Mouse (Mus musculus): ENCODE measurements at regions not wholly inside any gene's neighbourhood (a gene's known extent, or its start where the extent isn't known, plus 50 kb on each side); places are given as distances from the start of the nearest gene placed in this dataset.

DNA sequence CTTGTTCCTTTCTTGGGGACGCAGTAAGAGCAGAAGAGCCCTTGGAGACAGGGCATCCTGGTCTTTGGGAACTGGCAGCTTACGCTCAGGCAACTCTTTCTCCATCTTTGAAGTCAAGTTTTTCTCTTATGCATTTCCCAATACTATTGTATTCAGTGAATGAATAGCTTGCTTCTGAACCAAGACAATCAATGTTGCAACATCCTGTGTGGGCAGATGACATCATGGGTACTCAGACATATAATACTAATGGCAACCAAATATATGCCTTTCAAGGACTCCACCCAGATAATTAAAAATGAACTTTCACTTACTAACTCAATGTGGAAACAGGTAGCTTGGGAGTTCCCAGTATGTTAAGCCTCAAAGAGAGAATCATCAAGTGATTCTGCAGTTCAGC, 104.6 kb downstream of the Ngf start:
- TF ChIP-seq POLR2A (IDR thresholded peaks at IDR 0.05; ENCODE audit: extremely low read depth, insufficient read depth, low read length) (no peak), CTCF (IDR thresholded peaks at IDR 0.05; ENCODE audit: extremely low read depth, insufficient read depth, low read length) (no peak)
- no peak overlapping the region for H3K4me3 ChIP-seq (ENCODE audit: insufficient read depth, low read length)
- H3K27ac ChIP-seq (ENCODE audit: insufficient read depth, low read length): no peak overlapping the region
- H3K4me1 ChIP-seq (ENCODE audit: control insufficient read depth, insufficient read depth, low read length): no peaks in the 10 kb centered on the region

DNA sequence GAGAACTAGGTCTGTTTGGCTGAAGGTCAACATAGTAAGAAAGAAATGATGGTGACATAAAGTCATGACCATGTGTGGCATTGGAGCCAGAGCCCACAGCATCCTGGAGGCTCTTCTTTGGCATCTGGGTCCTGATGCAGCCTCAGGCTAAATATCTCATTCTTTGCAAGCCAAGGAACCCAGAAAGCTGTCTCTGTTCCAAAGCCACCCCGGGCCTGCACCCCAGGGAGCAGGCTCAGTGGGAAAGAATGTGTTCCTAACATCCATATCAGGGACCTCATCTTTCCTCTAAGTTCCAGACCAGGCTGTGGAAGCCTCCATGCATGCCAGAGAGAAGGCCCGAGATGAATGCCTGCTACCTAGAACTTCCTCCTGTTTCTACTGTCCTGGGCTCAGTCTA, 107.2 kb downstream of the Ngf start:
- no peak for TF ChIP-seq CTCF (IDR thresholded peaks at IDR 0.05; ENCODE audit: extremely low read depth, insufficient read depth, low read length)
- no peak for TF ChIP-seq POLR2A (IDR thresholded peaks at IDR 0.05; ENCODE audit: extremely low read depth, insufficient read depth, low read length)
- no peaks in the 10 kb centered on the region for H3K4me1 ChIP-seq (ENCODE audit: control insufficient read depth, insufficient read depth, low read length)
- no peak overlapping the region for H3K4me3 ChIP-seq (ENCODE audit: insufficient read depth, low read length)
- H3K27ac ChIP-seq (ENCODE audit: insufficient read depth, low read length): no peak overlapping the region

DNA sequence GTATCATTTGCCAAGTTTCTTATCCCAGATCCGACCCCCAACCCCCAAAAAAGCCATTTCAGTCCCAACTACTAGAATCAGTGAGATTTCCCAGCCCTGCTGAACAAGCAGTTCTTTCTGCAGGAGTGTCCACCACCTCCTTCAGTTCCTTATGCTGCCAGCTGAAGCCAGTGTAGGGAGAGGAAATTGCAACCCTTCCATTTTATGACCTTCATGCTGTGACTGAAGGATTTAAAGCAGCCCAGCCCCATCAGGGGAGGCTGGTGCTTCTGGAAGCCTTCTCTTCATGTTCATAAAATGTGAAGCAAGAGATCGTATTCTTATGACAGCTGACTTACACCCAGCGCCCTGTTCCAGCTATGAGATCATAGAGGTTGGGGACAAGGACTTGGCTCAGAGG, 112.1 kb downstream of the Ngf start:
- TF ChIP-seq CTCF (IDR thresholded peaks at IDR 0.05; ENCODE audit: extremely low read depth, insufficient read depth, low read length): no peak
- TF ChIP-seq POLR2A (IDR thresholded peaks at IDR 0.05; ENCODE audit: extremely low read depth, insufficient read depth, low read length): no peak

DNA sequence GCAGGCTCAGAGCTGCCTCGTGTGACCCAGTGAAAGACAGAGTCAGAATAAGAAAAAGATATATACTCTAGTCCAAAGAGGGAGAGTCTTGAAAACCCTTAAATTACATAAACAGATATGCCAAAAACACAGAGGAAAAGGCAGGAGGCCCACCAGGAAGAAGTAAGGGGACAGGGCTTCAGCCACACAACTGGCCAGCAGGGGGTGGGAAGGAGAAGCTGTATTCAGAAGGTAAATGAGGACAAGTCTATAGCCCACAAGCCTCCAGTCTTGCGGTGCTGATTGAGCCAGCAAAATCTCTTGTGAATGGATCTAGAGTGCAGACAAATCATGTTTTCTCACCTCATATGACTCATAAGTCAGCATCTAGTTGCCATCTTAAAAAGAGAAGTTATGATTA, 115.4 kb downstream of the Ngf start:
- Histone ChIP-seq H3K27ac (ENCODE audit: insufficient read depth, low read length) (no peak overlapping the region), H3K4me3 (ENCODE audit: insufficient read depth, low read length) (no peak overlapping the region), H3K4me1 (ENCODE audit: control insufficient read depth, insufficient read depth, low read length) (no peaks in the 10 kb centered on the region)
- no peak for TF ChIP-seq CTCF (IDR thresholded peaks at IDR 0.05; ENCODE audit: extremely low read depth, insufficient read depth, low read length)
- no peak for TF ChIP-seq POLR2A (IDR thresholded peaks at IDR 0.05; ENCODE audit: extremely low read depth, insufficient read depth, low read length)

More for the DNA sequence above, 112.1 kb downstream of the Ngf start:
- Histone ChIP-seq H3K27ac (ENCODE audit: insufficient read depth, low read length) (no peak overlapping the region), H3K4me3 (ENCODE audit: insufficient read depth, low read length) (no peak overlapping the region), H3K4me1 (ENCODE audit: control insufficient read depth, insufficient read depth, low read length) (no peaks in the 10 kb centered on the region)

DNA sequence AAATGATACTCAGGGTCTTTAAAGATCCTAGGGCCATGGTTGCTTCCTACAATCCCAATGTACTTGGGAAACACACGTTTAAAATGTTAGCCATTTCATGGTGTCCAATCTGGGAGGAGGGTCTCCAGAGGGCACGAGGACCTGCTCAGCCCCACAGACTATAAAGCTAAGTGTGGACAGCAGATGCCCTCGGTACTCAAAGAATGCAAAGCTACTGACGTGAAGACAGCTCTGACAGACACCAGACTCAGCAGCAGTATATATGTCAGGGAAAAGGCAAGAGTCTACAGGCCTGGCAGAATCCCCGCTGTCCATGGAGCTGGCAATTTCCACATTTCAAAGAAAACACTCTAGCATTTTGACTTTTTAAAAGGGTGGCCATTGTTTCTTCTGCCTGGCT, 116.5 kb downstream of the Ngf start:
- no peak overlapping the region for H3K27ac ChIP-seq (ENCODE audit: insufficient read depth, low read length)
- no peaks in the 10 kb centered on the region for H3K4me1 ChIP-seq (ENCODE audit: control insufficient read depth, insufficient read depth, low read length)
- H3K4me3 ChIP-seq (ENCODE audit: insufficient read depth, low read length): no peak overlapping the region
- TF ChIP-seq POLR2A (IDR thresholded peaks at IDR 0.05; ENCODE audit: extremely low read depth, insufficient read depth, low read length) (no peak), CTCF (IDR thresholded peaks at IDR 0.05; ENCODE audit: extremely low read depth, insufficient read depth, low read length) (no peak)

DNA sequence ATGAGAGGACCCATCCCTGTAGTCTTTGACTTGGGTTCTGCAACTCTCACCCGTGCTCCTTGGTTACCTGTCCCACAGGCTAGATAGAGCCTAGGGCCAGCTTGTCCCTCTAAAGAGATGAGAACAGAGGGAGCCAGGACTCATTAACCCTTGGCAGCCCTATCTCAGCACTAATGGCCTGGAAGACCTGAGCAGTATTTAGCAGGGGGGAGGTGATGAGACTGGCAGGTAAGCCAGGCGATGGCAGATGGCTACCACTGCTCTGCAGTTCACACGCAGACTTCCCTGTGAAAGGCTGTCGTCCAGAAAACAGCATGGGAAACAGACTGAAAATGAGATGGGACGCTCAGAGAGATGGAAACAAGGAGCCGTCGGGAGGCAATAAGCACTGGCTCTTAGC, 122.3 kb downstream of the Ngf start:
- no peak overlapping the region for H3K27ac ChIP-seq (ENCODE audit: insufficient read depth, low read length)
- no peaks in the 10 kb centered on the region for H3K4me1 ChIP-seq (ENCODE audit: control insufficient read depth, insufficient read depth, low read length)
- H3K4me3 ChIP-seq (ENCODE audit: insufficient read depth, low read length): no peak overlapping the region
- no peak for TF ChIP-seq POLR2A (IDR thresholded peaks at IDR 0.05; ENCODE audit: extremely low read depth, insufficient read depth, low read length)
- no peak for TF ChIP-seq CTCF (IDR thresholded peaks at IDR 0.05; ENCODE audit: extremely low read depth, insufficient read depth, low read length)

DNA sequence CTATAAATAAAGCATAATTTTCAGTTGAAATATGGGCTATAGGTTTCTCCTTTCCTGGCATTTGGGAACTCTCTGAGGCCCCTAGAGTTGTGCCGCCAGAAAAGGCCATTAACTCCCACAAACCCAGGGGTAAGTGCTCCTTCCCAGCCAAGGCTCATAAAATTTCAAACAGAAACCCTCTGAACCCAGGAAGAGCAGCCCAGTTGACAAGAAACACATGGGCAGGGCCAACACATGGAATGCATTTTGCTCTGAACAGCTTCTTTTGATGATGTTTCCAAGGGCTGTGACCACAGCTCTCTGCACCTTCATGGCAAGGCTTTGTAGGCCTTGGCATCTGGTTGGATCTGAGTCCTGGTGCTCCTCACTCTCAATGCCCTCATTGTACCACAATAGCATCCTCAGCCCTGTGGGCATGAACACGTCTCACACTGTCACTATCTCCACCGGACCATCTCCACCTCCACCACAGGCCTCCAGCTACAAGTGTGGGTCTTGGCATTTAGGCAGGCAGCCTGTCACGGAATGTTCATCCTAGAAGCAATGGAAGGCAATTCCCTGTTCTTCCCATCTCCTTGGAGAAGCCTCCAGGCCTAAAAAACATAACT, 127.3 kb downstream of the Ngf start:
- Histone ChIP-seq H3K4me1 (ENCODE audit: control insufficient read depth, insufficient read depth, low read length) (no peaks in the 10 kb centered on the region), H3K4me3 (ENCODE audit: insufficient read depth, low read length) (no peak overlapping the region), H3K27ac (ENCODE audit: insufficient read depth, low read length) (no peak overlapping the region)
- TF ChIP-seq CTCF (IDR thresholded peaks at IDR 0.05; ENCODE audit: extremely low read depth, insufficient read depth, low read length): no peak
- TF ChIP-seq POLR2A (IDR thresholded peaks at IDR 0.05; ENCODE audit: extremely low read depth, insufficient read depth, low read length): no peak

DNA sequence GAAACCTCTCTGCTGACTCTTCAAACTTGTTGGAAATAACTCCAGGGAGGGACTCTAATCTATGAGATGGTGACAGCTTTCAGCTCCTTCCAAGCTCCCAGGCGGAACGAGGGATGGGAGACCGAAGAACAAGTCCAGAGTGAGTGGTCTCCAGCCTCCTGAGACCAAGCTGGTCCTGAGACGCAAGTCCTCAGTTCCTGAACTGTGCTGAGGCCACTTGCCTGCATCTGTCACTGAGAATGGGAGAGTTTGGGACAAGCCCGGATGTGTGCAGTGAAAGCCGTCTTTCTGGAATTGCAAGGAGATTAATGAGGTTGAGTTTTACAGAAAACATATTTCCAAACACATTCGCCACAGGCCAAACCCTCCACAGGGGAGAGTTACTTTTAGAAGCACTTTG, 129.3 kb downstream of the Ngf start:
- H3K4me1 ChIP-seq (ENCODE audit: control insufficient read depth, insufficient read depth, low read length): no peaks in the 10 kb centered on the region
- TF ChIP-seq CTCF (IDR thresholded peaks at IDR 0.05; ENCODE audit: extremely low read depth, insufficient read depth, low read length) (no peak), POLR2A (IDR thresholded peaks at IDR 0.05; ENCODE audit: extremely low read depth, insufficient read depth, low read length) (no peak)
- H3K27ac ChIP-seq (ENCODE audit: insufficient read depth, low read length): no peak overlapping the region
- H3K4me3 ChIP-seq (ENCODE audit: insufficient read depth, low read length): no peak overlapping the region

DNA sequence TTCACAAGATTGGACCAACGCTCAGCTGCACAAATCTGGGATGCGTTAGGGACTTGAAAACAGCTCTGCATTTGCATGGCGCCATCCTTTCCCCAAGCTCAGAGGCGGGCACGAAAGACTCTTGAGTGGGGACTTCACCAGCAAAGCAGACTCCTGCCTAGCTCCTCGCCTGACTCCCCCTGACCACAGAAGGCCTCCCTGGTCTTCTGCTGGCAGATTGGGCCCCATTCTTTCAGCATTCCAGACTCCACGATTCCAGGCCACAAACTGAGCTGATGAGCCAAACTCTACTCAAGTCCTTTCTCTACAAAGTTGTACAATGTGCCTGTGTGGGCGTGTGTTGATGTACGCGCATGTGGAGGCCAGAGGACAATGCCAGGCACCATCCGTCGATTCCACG, 131.6 kb upstream of the Tspan2 start:
- Histone ChIP-seq H3K4me3 (ENCODE audit: insufficient read depth, low read length) (no peak overlapping the region), H3K4me1 (ENCODE audit: control insufficient read depth, insufficient read depth, low read length) (no peaks in the 10 kb centered on the region), H3K27ac (ENCODE audit: insufficient read depth, low read length) (no peak overlapping the region)
- no peak for TF ChIP-seq CTCF (IDR thresholded peaks at IDR 0.05; ENCODE audit: extremely low read depth, insufficient read depth, low read length)
- no peak for TF ChIP-seq POLR2A (IDR thresholded peaks at IDR 0.05; ENCODE audit: extremely low read depth, insufficient read depth, low read length)

DNA sequence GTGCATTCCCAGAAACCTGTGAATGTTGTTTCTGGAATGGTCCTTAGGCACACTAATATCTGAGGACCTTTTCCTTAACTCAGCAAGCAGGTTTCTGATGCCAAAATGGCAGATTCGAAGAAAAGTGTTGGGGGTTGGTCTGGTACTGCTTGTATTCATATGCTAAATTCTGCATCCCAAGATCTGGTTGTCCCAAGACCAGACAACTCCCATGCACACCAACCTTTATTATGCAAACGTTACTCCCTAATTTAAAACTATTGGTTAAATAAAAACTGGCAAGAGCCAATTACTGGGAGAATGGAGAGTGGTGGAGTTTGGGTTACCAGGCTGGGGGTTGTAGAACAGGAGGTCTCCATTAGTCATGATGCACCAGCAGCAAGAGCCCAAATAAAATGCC, 129.0 kb upstream of the Tspan2 start:
- no peaks in the 10 kb centered on the region for H3K4me1 ChIP-seq (ENCODE audit: control insufficient read depth, insufficient read depth, low read length)
- no peak for TF ChIP-seq POLR2A (IDR thresholded peaks at IDR 0.05; ENCODE audit: extremely low read depth, insufficient read depth, low read length)
- TF ChIP-seq CTCF (IDR thresholded peaks at IDR 0.05; ENCODE audit: extremely low read depth, insufficient read depth, low read length): no peak
- H3K27ac ChIP-seq (ENCODE audit: insufficient read depth, low read length): no peak overlapping the region
- no peak overlapping the region for H3K4me3 ChIP-seq (ENCODE audit: insufficient read depth, low read length)
